Mouse (Mus musculus) CH12.LX (cell line): ENCODE results near the gene Olfr5. TPM values are rescaled to one million over a fixed set of nuclear protein-coding genes. Genes with fewer than 3 reads are reported as not detected.

Experiments
- DNase-seq: peaks from one replicate; pipeline ENCODE4 v3.0.0-alpha.2; 2013; ENCODE audit errors: extremely low read depth
- H3K27ac ChIP-seq: 2 replicates; pipeline ENCODE4 v1.5.1; 2012; ENCODE audit warnings: low read depth, mild to moderate bottlenecking, control low read depth, moderate library complexity; ENCODE audit not compliant: insufficient read depth
- H3K27me3 ChIP-seq: replicated peaks from 2 replicates; pipeline ENCODE3; 2012; ENCODE audit warnings: inconsistent platforms
- H3K36me3 ChIP-seq, 2 experiments: replicated peaks in 1 of 2; 2 replicates each; pipeline versions ENCODE3 to v1.6.1; 2012; ENCODE audit warnings: inconsistent platforms in 1 of 2, low read length in 1 of 2, mild to moderate bottlenecking in 1 of 2, mixed read lengths in 1 of 2, moderate library complexity in 1 of 2; ENCODE audit not compliant: control insufficient read depth in 1 of 2, insufficient read depth in 1 of 2
- H3K4me1 ChIP-seq, 2 experiments: 2 replicates each; pipeline ENCODE4 v1.6.1; 2012; ENCODE audit warnings: inconsistent platforms in 1 of 2, moderate library complexity in 1 of 2; ENCODE audit not compliant: insufficient read depth in 2 of 2, control insufficient read depth in 1 of 2
- H3K4me2 ChIP-seq: 2 replicates; pipeline ENCODE4 v1.6.1; 2012; ENCODE audit warnings: low read depth, mild to moderate bottlenecking, control low read depth; ENCODE audit not compliant: poor library complexity, insufficient read depth, severe bottlenecking
- H3K4me3 ChIP-seq, 3 experiments: fragments of 150-350 bp in 1 of 3; sonication (generic) in 1 of 3; replicated peaks in 1 of 3; 2 replicates each; pipeline versions ENCODE3 to v1.5.1; 2011 to 2012; ENCODE audit warnings: low read depth in 2 of 3, low read length in 2 of 3, mild to moderate bottlenecking in 2 of 3, moderate library complexity in 2 of 3, control low read depth in 1 of 3, improper control_type of control experiment in 1 of 3, inconsistent platforms in 1 of 3, mixed read lengths in 1 of 3; ENCODE audit not compliant: poor library complexity in 1 of 3
- H3K79me2 ChIP-seq: replicated peaks from 2 replicates; pipeline ENCODE4 v1.6.1; 2012; ENCODE audit warnings: mild to moderate bottlenecking, moderate library complexity; ENCODE audit not compliant: control insufficient read depth, poor library complexity, insufficient read depth, severe bottlenecking; ENCODE audit errors: extremely low read depth
- H3K9ac ChIP-seq: 2 replicates; pipeline ENCODE4 v1.6.1; 2012; ENCODE audit warnings: low read depth, mild to moderate bottlenecking, control low read depth, moderate library complexity; ENCODE audit not compliant: insufficient read depth
- H3K9me3 ChIP-seq: replicated peaks from 2 replicates; pipeline ENCODE3; 2012; ENCODE audit warnings: low read length, inconsistent platforms, mixed read lengths
- BHLHE40 ChIP-seq: IDR thresholded peaks from 2 replicates; pipeline ENCODE4 v1.6.1; 2011; ENCODE audit warnings: mild to moderate bottlenecking, low read depth, low read length, improper control_type of control experiment
- CHD2 ChIP-seq: IDR thresholded peaks from 2 replicates; pipeline ENCODE4 v1.6.1; 2011; ENCODE audit warnings: low read length, improper control_type of control experiment
- CTCF ChIP-seq, 2 experiments: IDR thresholded peaks in 1 of 2; conservative IDR thresholded peaks in 1 of 2; 2 replicates each; pipeline ENCODE4 v1.5.1; 2011 to 2012; ENCODE audit warnings: low read depth in 2 of 2, low read length in 2 of 2, improper control_type of control experiment in 1 of 2, inconsistent platforms in 1 of 2, mild to moderate bottlenecking in 1 of 2, moderate library complexity in 1 of 2
- ETS1 ChIP-seq: conservative IDR thresholded peaks from 2 replicates; pipeline ENCODE4 v1.6.1; 2012; ENCODE audit warnings: low read depth, mild to moderate bottlenecking, inconsistent platforms, low read length, improper control_type of control experiment, moderate library complexity
- GABPA ChIP-seq: IDR thresholded peaks from 2 replicates; pipeline ENCODE4 v1.6.1; 2012; ENCODE audit warnings: low read depth, low read length, improper control_type of control experiment, inconsistent platforms; ENCODE audit not compliant: insufficient replicate concordance
- HCFC1 ChIP-seq: IDR thresholded peaks from 2 replicates; pipeline ENCODE4 v1.6.1; 2012; ENCODE audit warnings: low read depth, mild to moderate bottlenecking, inconsistent platforms, low read length, improper control_type of control experiment
- IRF4 ChIP-seq: IDR thresholded peaks from 2 replicates; pipeline ENCODE4 v1.6.1; 2014; ENCODE audit warnings: low read depth, mild to moderate bottlenecking, inconsistent platforms, low read length, improper control_type of control experiment
- JUN ChIP-seq: IDR thresholded peaks from 2 replicates; pipeline ENCODE4 v1.6.1; 2011; ENCODE audit warnings: low read depth, mild to moderate bottlenecking, low read length, improper control_type of control experiment, moderate library complexity; ENCODE audit not compliant: insufficient read depth
- MAZ ChIP-seq: IDR thresholded peaks from 2 replicates; pipeline ENCODE4 v1.6.1; 2012; ENCODE audit warnings: low read depth, mild to moderate bottlenecking, inconsistent platforms, low read length, improper control_type of control experiment, moderate library complexity
- MEF2A ChIP-seq: IDR thresholded peaks from 2 replicates; pipeline ENCODE4 v1.6.1; 2014; ENCODE audit warnings: low read depth, mild to moderate bottlenecking, inconsistent platforms, low read length, improper control_type of control experiment, borderline replicate concordance
- MXI1 ChIP-seq: IDR thresholded peaks from 2 replicates; pipeline ENCODE4 v1.6.1; 2011; ENCODE audit warnings: mild to moderate bottlenecking, low read depth, low read length, improper control_type of control experiment
- MYC ChIP-seq: IDR thresholded peaks from 2 replicates; pipeline ENCODE4 v1.6.1; 2011; ENCODE audit warnings: low read depth, mild to moderate bottlenecking, improper control_type of control experiment, low read length
- NELFE ChIP-seq: IDR thresholded peaks from 2 replicates; pipeline ENCODE4 v1.6.1; 2011; ENCODE audit warnings: low read depth, low read length, improper control_type of control experiment
- POLR2A ChIP-seq: IDR thresholded peaks from 2 replicates; pipeline ENCODE4 v1.6.1; 2011; ENCODE audit warnings: low read depth, mild to moderate bottlenecking, improper control_type of control experiment, low read length
- POLR2AphosphoS2 ChIP-seq: IDR thresholded peaks from 2 replicates; pipeline ENCODE4 v1.6.1; 2011; ENCODE audit warnings: low read depth, low read length, improper control_type of control experiment
- RAD21 ChIP-seq: IDR thresholded peaks from 2 replicates; pipeline ENCODE4 v1.6.1; 2011; ENCODE audit warnings: low read depth, mild to moderate bottlenecking, low read length, improper control_type of control experiment, moderate library complexity
- RCOR1 ChIP-seq: conservative IDR thresholded peaks from 2 replicates; pipeline ENCODE4 v1.6.1; 2012; ENCODE audit warnings: low read depth, mild to moderate bottlenecking, inconsistent platforms, low read length, improper control_type of control experiment
- SMC3 ChIP-seq: IDR thresholded peaks from 2 replicates; pipeline ENCODE4 v1.6.1; 2011; ENCODE audit warnings: low read depth, low read length, improper control_type of control experiment
- TBP ChIP-seq: conservative IDR thresholded peaks from 2 replicates; pipeline ENCODE4 v1.6.1; 2011; ENCODE audit warnings: low read depth, low read length, improper control_type of control experiment
- TCF12 ChIP-seq: IDR thresholded peaks from 2 replicates; pipeline ENCODE4 v1.6.1; 2014; ENCODE audit warnings: low read depth, mild to moderate bottlenecking, inconsistent platforms, low read length, improper control_type of control experiment
- UBTF ChIP-seq: IDR thresholded peaks from 2 replicates; pipeline ENCODE4 v1.6.1; 2012; ENCODE audit warnings: low read depth, mild to moderate bottlenecking, inconsistent platforms, low read length, improper control_type of control experiment, moderate library complexity
- USF1 ChIP-seq: IDR thresholded peaks from 2 replicates; pipeline ENCODE4 v1.6.1; 2014; ENCODE audit warnings: low read depth, mild to moderate bottlenecking, inconsistent platforms, low read length, improper control_type of control experiment
- ZC3H11A ChIP-seq: IDR thresholded peaks from 2 replicates; pipeline ENCODE4 v1.6.1; 2012; ENCODE audit warnings: low read depth, mild to moderate bottlenecking, inconsistent platforms, low read length, improper control_type of control experiment
- ZKSCAN1 ChIP-seq: IDR thresholded peaks from 2 replicates; pipeline ENCODE4 v1.6.1; 2012; ENCODE audit warnings: low read depth, inconsistent platforms, low read length, improper control_type of control experiment, borderline replicate concordance
- ZMIZ1 ChIP-seq: IDR thresholded peaks from 2 replicates; pipeline ENCODE4 v1.6.1; 2012; ENCODE audit warnings: low read depth, mild to moderate bottlenecking, inconsistent platforms, low read length, improper control_type of control experiment
- dilution Hi-C: fragments of 300-500 bp; cut with MboI; formaldehyde crosslinking; loops from 2 replicates; pipeline ENCODE4 v1.14.3; 2020; ENCODE audit warnings: low sequenced_read_pairs; ENCODE audit not compliant: extremely low pct_unique_long_range_greater_than_20kb, extremely low pct_ligation_motif_present
- in situ Hi-C: fragments of 300-500 bp; cut with MboI; formaldehyde crosslinking; loops from 3 replicates; pipeline ENCODE4 v1.14.3; 2019; ENCODE audit warnings: low sequenced_read_pairs, low pct_ligation_motif_present, low pct_unique_long_range_greater_than_20kb, mixed read lengths
- polyA plus RNA-seq: library from polyadenylated mRNA; unstranded; fragments of >175 nt; gene quantifications from 2 replicates; pipeline ENCODE4 v1.2.1, GENCODE M21; 2012; ENCODE audit warnings: low read depth; ENCODE audit not compliant: insufficient read length
- total RNA-seq, 2 experiments: library from RNA; depleted of rRNA; stranded (reverse); fragments of 300-350 nt in 1 of 2; fragments of >200 nt in 1 of 2; gene quantifications; 2 replicates each; pipeline ENCODE4 v1.2.3; 2012 to 2014

Gene Olfr5
- total and polyA plus RNA-seq, 3 experiments, result not detected

GRCm38 (mm10) chr7:6456399-6456798 is 30.3 kb downstream of the Olfr5 start:
- no peak for DNase-seq
- Histone ChIP-seq H3K4me3 (no peak overlapping the region), H3K4me1 (no peaks in the 10 kb centered on the region), H3K4me2 (no peak overlapping the region), H3K36me3 (no peaks in the 10 kb centered on the region), H3K9me3 (peaks cover 30% of the 10 kb centered on the region), H3K79me2 (no peaks in the 10 kb centered on the region)
- dilution Hi-C loops, result no loop called here
- TF ChIP-seq IRF4, result no peak
- TF ChIP-seq MYC, result no peak
- no peak for TF ChIP-seq BHLHE40
- no peak for TF ChIP-seq SMC3
- TF ChIP-seq NELFE, result no peak
- TF ChIP-seq RCOR1, result no peak
- TF ChIP-seq MEF2A, result no peak
- TF ChIP-seq RAD21, result no peak
- TF ChIP-seq GABPA, result no peak
- no peak for TF ChIP-seq POLR2AphosphoS2
- TF ChIP-seq CHD2, result no peak
- TF ChIP-seq MAZ, result no peak
- TF ChIP-seq USF1, result no peak
- no peak for TF ChIP-seq TCF12
- no peak for TF ChIP-seq JUN
- no peak for TF ChIP-seq TBP
- TF ChIP-seq HCFC1, result no peak
- TF ChIP-seq, all 38 proteins: peak for 0
- in situ Hi-C loops, result no loop called here
- Histone ChIP-seq H3K9ac (no peak overlapping the region), H3K27me3 (no peaks in the 10 kb centered on the region), H3K27ac (no peak overlapping the region)

GRCm38 (mm10) chr7:6455868-6456267 is 30.9 kb downstream of the Olfr5 start, which contains the start of gene Olfr1336:
Olfr1336 (plus strand) TSS chr7:6456168.
- Histone ChIP-seq H3K4me2 (no peak within 1 kb of the TSS), H3K9ac (no peak within 1 kb of the TSS), H3K9me3 (peaks cover 28% of the 10 kb centered on the region), H3K4me3 (no peak within 1 kb of the TSS), H3K27ac (no peak within 1 kb of the TSS), H3K36me3 (no peaks in the 10 kb centered on the region), H3K4me1 (no peaks in the 10 kb centered on the region), H3K27me3 (no peaks in the 10 kb centered on the region), H3K79me2 (no peaks in the 10 kb centered on the region)
- dilution Hi-C loops, result no loop called here
- DNase-seq, result no peak
- in situ Hi-C loops, result no loop called here
- TF ChIP-seq HCFC1, result no peak
- no peak for TF ChIP-seq ZC3H11A
- TF ChIP-seq ZKSCAN1, result no peak
- TF ChIP-seq ETS1, result no peak
- no peak for TF ChIP-seq ZMIZ1
- TF ChIP-seq CTCF (conservative IDR thresholded peaks at IDR 0.05 in 1 of 2, IDR thresholded peaks at IDR 0.05 in 1 of 2; ENCODE audit: low read depth in 2 of 2, low read length in 2 of 2), result no peak
- no peak for TF ChIP-seq RAD21
- TF ChIP-seq USF1, result no peak
- no peak for TF ChIP-seq CHD2
- TF ChIP-seq GABPA, result no peak
- no peak for TF ChIP-seq POLR2A
- no peak for TF ChIP-seq UBTF
- TF ChIP-seq MXI1, result no peak
- TF ChIP-seq POLR2AphosphoS2, result no peak
- TF ChIP-seq, all 38 proteins: peak for 0
